Mouse (Mus musculus): ENCODE measurements at regions not wholly inside any gene's neighbourhood (a gene's known extent, or its start where the extent isn't known, plus 50 kb on each side); places are given as distances from the start of the nearest gene placed in this dataset.

GRCm38 (mm10) chr17:63754399-63754798, 108.5 kb upstream of the Fer start:
- no peak for TF ChIP-seq CTCF (conservative IDR thresholded peaks at IDR 0.05; ENCODE audit: insufficient read depth, insufficient read length, low read depth, low read length)
- TF ChIP-seq POLR2A (IDR thresholded peaks at IDR 0.05; ENCODE audit: low read depth, low read length) = no peak
